Mouse (Mus musculus): ENCODE data around the gene Fam117b.

DNA sequence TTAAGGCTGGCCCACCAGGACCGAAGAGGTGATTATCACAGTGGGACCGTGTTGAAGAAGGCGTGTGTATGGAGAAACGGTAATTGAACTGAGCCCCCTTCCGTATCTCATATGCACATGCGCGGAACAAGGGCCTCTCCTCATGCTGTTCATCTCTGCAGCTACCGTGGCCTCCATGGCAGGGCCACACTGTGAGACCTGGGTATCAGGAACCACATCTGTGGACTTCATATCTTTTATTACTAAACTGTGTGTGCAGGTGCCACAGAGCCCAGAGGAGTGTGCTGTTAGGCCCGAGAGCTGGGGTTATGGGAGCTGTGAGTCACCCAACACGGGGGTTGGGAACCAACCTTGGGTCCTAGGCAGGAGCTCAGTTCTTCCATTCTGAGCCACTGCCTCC is 94.5 kb downstream of the Fam117b start:
- TF ChIP-seq POLR2A (IDR thresholded peaks at IDR 0.05; ENCODE audit: insufficient read depth, low read length) (no peak), CTCF (IDR thresholded peaks at IDR 0.05; ENCODE audit: low read depth, low read length) (no peak)
